Mouse (Mus musculus) liver, postnatal 0 days (tissue): ENCODE measurements around the gene Clasp2.

ENCODE experiments used
- CTCF ChIP-seq: sonication (generic); IDR thresholded peaks from 2 replicates; pipeline ENCODE4 v1.5.1; 2016; ENCODE audit warnings: antibody characterized with exemption, low read depth
- EP300 ChIP-seq: IDR thresholded peaks from 2 replicates; pipeline ENCODE4 v1.6.1; 2016; ENCODE audit warnings: antibody characterized with exemption, low read depth, mild to moderate bottlenecking

GRCm38 (mm10) chr9:113793966-113794365, 52.7 kb downstream of the Clasp2 start:
- TF ChIP-seq CTCF (no peak), EP300 (no peak)
